Mouse (Mus musculus) heart, postnatal 14 days (tissue): ENCODE data around the gene Kdm4c. TPM values are rescaled to one million over a fixed set of nuclear protein-coding genes. Genes with fewer than 3 reads are reported as not detected.
"Not testable (repeated sequence)": the region's sequence is repeated elsewhere in the genome, so short reads cannot be mapped to it uniquely, and the experiment has no call there.

ENCODE experiments used
- DNase-seq, 2 experiments: peaks; one replicate each; pipeline ENCODE4 v3.0.0; 2021 to 2022
- intact Hi-C: fragments of 180-260 bp; cut with DNase I; formaldehyde crosslinking; loops from one replicate; pipeline ENCODE4 v1.15.1; 2025
- total RNA-seq, 2 experiments: library from RNA; stranded (reverse); gene quantifications; 2 replicates each; pipeline ENCODE4 v1.2.3; 2021

Gene Kdm4c
- total RNA-seq, 2 experiments from 2014 or later = 13.9 to 14.2 TPM

- intact Hi-C loops = no loop called here
- no peak for DNase-seq
These were observed 63.2 kb downstream of the Kdm4c start for GRCm38 (mm10) chr4:74305315-74306105.

GRCm38 (mm10) chr4:74311135-74311534, 68.8 kb downstream of the Kdm4c start:
- no peak for DNase-seq
- intact Hi-C loops = no loop called here

DNA sequence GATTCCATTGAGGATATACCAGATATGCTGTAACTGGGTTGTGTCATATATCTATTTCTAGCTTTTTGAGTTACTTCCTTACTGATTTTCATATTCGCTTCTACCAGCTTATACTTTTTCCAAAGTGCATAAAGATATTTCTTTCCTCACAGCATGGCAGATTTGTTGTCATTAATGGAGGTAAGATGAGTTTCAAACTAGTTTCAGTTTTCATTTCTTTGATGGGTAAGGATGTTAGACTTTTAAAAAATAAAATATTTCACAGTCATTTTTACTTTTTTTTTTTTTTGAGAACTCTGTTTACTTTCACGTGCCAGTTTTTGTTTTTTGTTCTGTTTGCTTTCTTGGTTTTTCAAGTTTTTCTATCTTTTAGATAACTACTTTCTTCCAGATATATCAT, 70.6 kb downstream of the Kdm4c start:
- no peak for DNase-seq
- intact Hi-C loops = no loop called here

GRCm38 (mm10) chr4:74315388-74315787, 73.1 kb downstream of the Kdm4c start:
- intact Hi-C loops = no loop called here

DNA sequence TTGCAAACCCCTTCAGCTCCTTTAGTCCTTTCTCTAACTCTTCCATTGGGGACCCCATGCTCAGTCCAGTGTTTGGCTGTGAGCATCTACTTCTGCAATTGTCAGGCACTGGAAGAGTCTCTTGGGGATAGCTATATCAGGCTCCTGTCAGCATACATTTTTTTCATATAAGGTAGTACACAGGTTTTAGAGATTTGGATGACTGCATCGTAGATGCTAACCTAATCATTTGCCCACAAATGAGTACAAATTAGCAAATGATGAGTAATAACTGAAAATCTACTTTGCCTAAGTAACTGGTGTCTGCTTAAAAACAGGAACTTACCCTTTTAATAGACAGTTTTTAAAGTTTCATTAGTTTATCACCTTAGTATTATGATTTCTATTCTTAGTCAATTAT, 77.0 kb downstream of the Kdm4c start:
- intact Hi-C loops = no loop called here
- DNase-seq = no peak

More at GRCm38 (mm10) chr4:74315388-74315787, 73.1 kb downstream of the Kdm4c start:
- DNase-seq = no peak

- DNase-seq = no peak
- intact Hi-C loops = no loop called here
These were observed 115.2 kb downstream of the Kdm4c start for GRCm38 (mm10) chr4:74357479-74357878.

DNA sequence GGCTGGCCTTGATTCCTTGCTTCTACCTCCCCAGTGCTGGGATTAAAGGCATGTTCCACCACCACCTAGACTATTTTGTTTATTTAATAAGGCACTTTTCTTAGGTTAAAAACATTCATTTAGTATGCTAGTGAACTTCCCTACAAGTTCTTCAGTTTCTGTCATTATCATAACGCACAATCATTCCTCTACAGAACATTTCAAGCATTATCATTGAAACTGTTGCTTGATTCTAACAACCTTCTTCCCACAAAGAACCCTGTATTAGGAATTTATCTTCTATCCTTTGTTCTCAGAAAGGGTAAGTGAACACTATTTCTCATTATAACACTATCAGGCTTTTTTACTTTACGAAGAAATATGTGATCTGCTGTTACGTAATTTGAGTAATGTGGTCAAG, 118.0 kb downstream of the Kdm4c start:
- intact Hi-C loops = no loop called here
- DNase-seq = no peak

DNA sequence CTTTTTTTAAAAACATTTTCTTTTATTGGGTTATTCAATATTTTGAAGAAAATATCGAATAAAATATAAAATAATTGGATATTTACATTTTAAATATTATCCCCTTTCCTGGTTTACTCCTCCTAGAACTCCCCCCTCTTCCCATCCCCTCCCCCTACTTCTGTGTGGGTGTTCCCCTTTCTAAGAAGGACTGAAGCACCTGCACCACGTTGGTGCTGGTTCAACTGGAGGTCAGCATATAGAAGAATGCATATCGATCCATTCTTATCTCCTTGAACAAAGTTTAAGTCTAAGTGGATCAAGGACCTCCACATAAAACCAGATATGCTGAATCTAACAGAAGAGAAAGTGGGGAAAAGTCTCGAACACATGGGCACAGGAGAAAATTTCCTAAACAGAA, 144.3 kb downstream of the Kdm4c start:
- intact Hi-C loops = no loop called here

GRCm38 (mm10) chr4:74393162-74393561, 150.9 kb downstream of the Kdm4c start:
- intact Hi-C loops = loop anchor here (10.0 kb wide), 1 partner anchor 138 kb away; no protein-coding TSS in a partner anchor
- no peak for DNase-seq

More for the DNA sequence above, 144.3 kb downstream of the Kdm4c start:
- DNase-seq = no peak

GRCm38 (mm10) chr4:74396562-74396961, 154.3 kb downstream of the Kdm4c start:
- no peak for DNase-seq
- intact Hi-C loops = loop anchor here (10.0 kb wide), 1 partner anchor 142 kb away; no protein-coding TSS in a partner anchor

GRCm38 (mm10) chr4:74401617-74402313, 159.5 kb downstream of the Kdm4c start:
- DNase-seq, intact Hi-C loops: not testable (repeated sequence)

GRCm38 (mm10) chr4:74408731-74409130, 166.4 kb downstream of the Kdm4c start:
- no peak for DNase-seq
- intact Hi-C loops = no loop called here

- intact Hi-C loops = no loop called here
- no peak for DNase-seq
These were observed 177.5 kb downstream of the Kdm4c start for GRCm38 (mm10) chr4:74419794-74420193.

Other genes starting within 250 kb of the Kdm4c start
- under 1 TPM; 0.10 to 0.17 TPM for gene Frmd3, start 229.1 kb upstream of the Kdm4c start, total RNA-seq